Mouse (Mus musculus) naive thymus-derived CD4-positive, alpha-beta T cell, adult 2 months (primary cell): ENCODE data around the gene Fancc.

Experiments
- DNase-seq: peaks from one replicate; pipeline ENCODE4 v3.0.0-alpha.2; 2011; ENCODE audit warnings: low read depth

Fancc gene

GRCm38 (mm10) chr13:63244425-63244824 lies 252.7 kb downstream of the Fancc start:
- DNase-seq = no peak

- DNase-seq = no peak
Measured at GRCm38 (mm10) chr13:63243586-63243985, 253.5 kb downstream of the Fancc start.

- no peak for DNase-seq
Measured at GRCm38 (mm10) chr13:63242401-63243192, 254.5 kb downstream of the Fancc start.

- no peak for DNase-seq
Measured at GRCm38 (mm10) chr13:63241665-63242064, 255.4 kb downstream of the Fancc start.

- DNase-seq = no peak
Measured at GRCm38 (mm10) chr13:63240835-63241234, 256.2 kb downstream of the Fancc start.

- peak; percentile 83 for DNase-seq
Measured at GRCm38 (mm10) chr13:63239877-63240671, 257.0 kb downstream of the Fancc start.

GRCm38 (mm10) chr13:63239301-63239804 lies 257.7 kb downstream of the Fancc start:
- DNase-seq = no peak

GRCm38 (mm10) chr13:63238045-63238444 lies 259.0 kb downstream of the Fancc start:
- DNase-seq = no peak

GRCm38 (mm10) chr13:63236159-63236893 lies 260.8 kb downstream of the Fancc start:
- no peak for DNase-seq

- DNase-seq = no peak
Measured at GRCm38 (mm10) chr13:63235551-63235950, 261.5 kb downstream of the Fancc start.
